Mouse (Mus musculus) ES-E14 (cell line): ENCODE data around the gene Vsx1. TPM values are rescaled to one million over a fixed set of nuclear protein-coding genes. Genes with fewer than 3 reads are reported as not detected.

ENCODE experiments used
- DNase-seq: peaks from one replicate; pipeline ENCODE4 v3.0.0-alpha.2; 2013; ENCODE audit warnings: low read depth, low spot score
- H3K27ac ChIP-seq: 2 replicates; pipeline ENCODE4 v1.5.1; 2012; ENCODE audit warnings: low read depth, mild to moderate bottlenecking, low read length, moderate library complexity, mixed read lengths; ENCODE audit not compliant: poor library complexity, insufficient read depth, severe bottlenecking
- H3K36me3 ChIP-seq: 2 replicates; pipeline ENCODE4 v1.6.1; 2012; ENCODE audit warnings: mild to moderate bottlenecking, low read length, moderate library complexity, mixed read lengths; ENCODE audit not compliant: control insufficient read depth, poor library complexity, insufficient read depth, severe bottlenecking
- H3K4me1 ChIP-seq, 2 experiments: fragments of 150-350 bp in 1 of 2; sonication (generic) in 1 of 2; 2 replicates each; pipeline ENCODE4 v1.6.1; 2012; ENCODE audit warnings: low read length in 2 of 2, mild to moderate bottlenecking in 1 of 2, mixed read lengths in 1 of 2; ENCODE audit not compliant: control insufficient read depth in 2 of 2, insufficient read depth in 2 of 2, poor library complexity in 1 of 2
- H3K4me3 ChIP-seq, 2 experiments: fragments of 150-350 bp in 1 of 2; sonication (generic) in 1 of 2; 2 replicates each; pipeline ENCODE4 v1.5.1; 2012; ENCODE audit warnings: low read length in 2 of 2, low read depth in 1 of 2, mild to moderate bottlenecking in 1 of 2, mixed read lengths in 1 of 2; ENCODE audit not compliant: insufficient read depth in 1 of 2, poor library complexity in 1 of 2, severe bottlenecking in 1 of 2
- H3K9ac ChIP-seq: 2 replicates; pipeline ENCODE4 v1.6.1; 2012; ENCODE audit warnings: low read depth, mild to moderate bottlenecking, low read length, mixed read lengths; ENCODE audit not compliant: poor library complexity, insufficient read depth, severe bottlenecking
- H3K9me3 ChIP-seq: fragments of 150-350 bp; sonication (generic); 2 replicates; pipeline ENCODE4 v1.6.1; 2012; ENCODE audit warnings: low read depth, mild to moderate bottlenecking, low read length; ENCODE audit not compliant: control insufficient read depth, insufficient read depth
- CHD2 ChIP-seq: IDR thresholded peaks from 2 replicates; pipeline ENCODE4 v1.6.1; 2014; ENCODE audit warnings: mild to moderate bottlenecking, low read depth, low read length, inconsistent platforms
- HCFC1 ChIP-seq: IDR thresholded peaks from 2 replicates; pipeline ENCODE4 v1.6.1; 2012; ENCODE audit warnings: low read length, inconsistent platforms, borderline replicate concordance; ENCODE audit not compliant: insufficient read depth
- MAFK ChIP-seq: IDR thresholded peaks from 2 replicates; pipeline ENCODE4 v1.6.1; 2014; ENCODE audit warnings: mild to moderate bottlenecking, low read depth, low read length, inconsistent platforms; ENCODE audit not compliant: insufficient read depth
- ZC3H11A ChIP-seq: IDR thresholded peaks from 2 replicates; pipeline ENCODE4 v1.6.1; 2012; ENCODE audit warnings: low read depth, mild to moderate bottlenecking, inconsistent platforms, low read length, borderline replicate concordance
- ZNF384 ChIP-seq: IDR thresholded peaks from 2 replicates; pipeline ENCODE4 v1.6.1; 2012; ENCODE audit warnings: low read depth, low read length, inconsistent platforms
- in situ Hi-C, 2 experiments: fragments of 600-800 bp; cut with MboI; formaldehyde crosslinking; loops; one replicate each; pipeline ENCODE4 v1.15.1; 2025; ENCODE audit warnings: low sequenced_read_pairs in 2 of 2, inconsistent platforms in 1 of 2; ENCODE audit not compliant: unreplicated experiment in 2 of 2
- total RNA-seq: library from RNA; depleted of rRNA; stranded (reverse); fragments of 300-350 nt; gene quantifications from 2 replicates; pipeline ENCODE4 v1.2.3, GENCODE M21; 2012

Gene Vsx1
- total RNA-seq, 1 experiment, result 0.13 TPM

DNA sequence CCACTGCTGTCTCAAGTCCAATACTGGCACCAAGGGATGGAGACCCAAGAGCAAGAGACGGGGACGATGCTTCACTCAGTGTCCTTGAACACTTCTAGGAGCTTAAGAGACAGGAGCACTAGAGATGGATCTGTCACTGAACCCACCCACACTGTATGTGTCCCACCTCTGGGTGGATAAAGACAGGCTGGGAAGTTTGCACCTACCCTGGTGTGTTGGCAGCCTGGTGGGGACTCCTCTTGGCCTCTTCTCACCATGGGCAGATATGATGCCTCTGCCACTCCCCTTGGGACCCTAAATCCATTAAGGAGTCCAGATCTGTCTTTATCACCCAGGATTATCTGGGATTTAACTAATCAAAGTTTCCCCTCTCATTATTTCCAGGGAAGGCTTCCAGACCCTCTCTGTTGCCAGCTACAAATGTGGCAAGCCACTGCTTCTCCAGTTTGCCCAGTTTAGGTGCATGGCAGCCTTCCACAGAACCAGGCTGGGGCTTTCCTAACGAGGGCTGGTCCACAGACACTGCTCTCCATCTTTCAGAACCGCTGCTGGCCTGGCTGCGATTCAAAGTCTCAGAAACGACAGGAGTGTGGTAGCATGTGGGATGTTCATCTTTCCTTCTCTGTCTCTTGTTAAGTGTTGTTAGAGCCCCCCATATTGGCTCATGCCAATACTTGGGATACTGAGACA, 2.5 kb upstream of the Vsx1 start:
- no peak overlapping the region for H3K27ac ChIP-seq
- H3K36me3 ChIP-seq, result no peaks in the 10 kb centered on the region
- no peak for DNase-seq
- TF ChIP-seq MAFK, result no peak
- TF ChIP-seq CHD2, result no peak
- no peak for TF ChIP-seq ZC3H11A
- no peak for TF ChIP-seq ZNF384
- no peak for TF ChIP-seq HCFC1
- no peaks in the 10 kb centered on the region for H3K4me1 ChIP-seq
- in situ Hi-C loops, result no loop called here
- H3K9ac ChIP-seq, result no peak overlapping the region
- no peak overlapping the region for H3K4me3 ChIP-seq
- H3K9me3 ChIP-seq, result no peaks in the 10 kb centered on the region

DNA sequence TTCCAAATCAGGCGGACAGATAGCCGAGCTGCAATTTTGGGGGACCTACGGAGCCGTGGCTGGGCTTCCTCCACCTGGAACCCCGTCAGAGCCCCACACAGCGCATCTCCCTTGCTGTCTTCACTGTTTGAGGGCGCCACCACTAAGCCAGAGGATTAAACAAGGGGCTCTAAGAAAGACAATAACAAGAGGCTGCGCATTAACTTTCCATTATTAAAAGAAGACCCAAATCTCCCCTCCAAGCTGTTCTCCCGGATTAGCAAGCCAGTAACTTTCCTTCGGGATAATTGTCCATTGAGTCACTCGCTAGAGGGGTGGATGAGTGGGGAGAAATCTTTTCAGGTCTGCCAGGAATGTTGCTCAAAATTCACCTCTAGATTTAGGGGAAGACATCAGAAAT, 1.1 kb upstream of the Vsx1 start:
- Histone ChIP-seq H3K4me1 (no peaks in the 10 kb centered on the region), H3K4me3 (no peak overlapping the region), H3K9ac (no peak overlapping the region), H3K36me3 (no peaks in the 10 kb centered on the region), H3K9me3 (no peaks in the 10 kb centered on the region), H3K27ac (no peak overlapping the region)
- in situ Hi-C loops, result no loop called here
- no peak for DNase-seq
- TF ChIP-seq ZNF384, result no peak
- TF ChIP-seq HCFC1, result no peak
- TF ChIP-seq CHD2, result no peak
- no peak for TF ChIP-seq ZC3H11A
- TF ChIP-seq MAFK, result no peak

DNA sequence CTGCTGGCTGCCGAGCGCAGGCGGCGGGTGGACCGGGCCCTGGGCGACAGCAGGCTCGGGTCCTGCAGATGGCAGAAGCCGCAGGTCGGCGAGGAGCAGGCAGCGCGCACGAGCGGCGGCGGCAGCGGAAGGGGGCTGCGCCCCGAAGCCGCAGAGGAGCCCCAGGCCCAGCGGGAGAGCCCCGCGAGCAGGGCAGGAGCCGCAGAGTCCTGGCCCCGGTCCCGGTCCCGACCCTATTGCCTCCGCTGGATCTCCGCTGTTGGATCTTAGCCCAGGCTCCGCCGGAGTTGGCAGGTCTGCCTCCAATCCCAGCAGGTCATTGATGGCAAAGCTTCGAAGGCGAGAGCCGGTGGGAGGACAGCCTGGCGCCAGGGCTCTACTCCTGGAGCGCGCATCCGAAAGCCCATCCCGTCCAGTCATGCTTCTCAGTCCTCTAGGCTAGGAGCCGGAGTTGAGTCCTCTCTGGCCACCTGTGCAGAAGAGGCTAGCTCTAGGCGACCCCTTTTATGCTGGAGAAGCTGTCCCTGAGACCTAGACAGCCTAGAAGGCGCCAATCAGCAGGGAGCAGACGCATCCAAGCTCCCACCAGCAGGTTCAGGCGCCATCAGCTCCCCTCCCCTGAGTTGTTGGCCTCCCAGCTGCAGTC, 496 bp downstream of the Vsx1 start:
- Histone ChIP-seq H3K9me3 (no peaks in the 10 kb centered on the region), H3K36me3 (no peaks in the 10 kb centered on the region), H3K9ac (peak overlapping the region; percentile 61), H3K27ac (no peak overlapping the region), H3K4me3 (peak overlapping the region; percentile 59 to 69), H3K4me1 (no peaks in the 10 kb centered on the region)
- in situ Hi-C loops, result no loop called here
- TF ChIP-seq ZNF384 (no peak), MAFK (no peak), ZC3H11A (no peak), CHD2 (no peak), HCFC1 (no peak)
- DNase-seq, result no peak

DNA sequence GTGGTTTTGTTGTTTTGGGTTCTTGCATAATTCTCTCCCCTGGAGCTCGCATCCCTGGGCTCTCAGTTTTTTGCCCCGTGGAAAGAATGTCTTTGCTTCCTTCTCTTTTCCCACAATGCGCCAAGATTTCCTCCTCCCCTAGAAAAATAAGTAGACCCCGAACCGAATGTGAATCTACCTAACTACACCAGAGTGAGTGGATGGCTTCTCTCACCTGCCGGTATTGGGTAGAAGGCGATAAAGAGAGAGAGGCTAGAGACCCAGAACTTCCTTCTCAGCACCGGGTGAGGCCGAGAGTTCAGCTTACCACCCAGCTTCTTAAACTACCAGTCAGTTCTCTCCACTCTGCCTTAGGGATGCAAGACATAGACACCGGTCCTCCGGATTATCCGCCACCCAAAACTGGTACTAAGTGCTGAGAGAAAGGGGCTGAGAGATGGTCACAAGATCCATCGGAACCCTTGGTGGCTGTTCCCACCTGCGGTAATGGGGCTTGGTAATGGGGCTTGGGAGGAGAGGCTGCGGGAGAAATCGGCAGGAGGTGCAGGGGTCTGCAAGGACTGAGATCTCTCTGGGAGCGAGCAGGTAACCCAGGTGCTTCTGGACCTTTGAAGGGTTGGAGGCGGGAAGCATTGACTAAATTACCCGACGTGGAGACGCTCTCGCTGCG, 1.2 kb downstream of the Vsx1 start:
- DNase-seq, result no peak
- Histone ChIP-seq H3K4me3 (peak overlapping the region; percentile 59 to 69), H3K36me3 (no peaks in the 10 kb centered on the region), H3K9ac (peak overlapping the region; percentile 61), H3K4me1 (no peaks in the 10 kb centered on the region), H3K27ac (no peak overlapping the region), H3K9me3 (no peaks in the 10 kb centered on the region)
- TF ChIP-seq HCFC1 (no peak), MAFK (no peak), CHD2 (no peak), ZNF384 (no peak), ZC3H11A (no peak)
- in situ Hi-C loops, result no loop called here
